In genomic region chr4:103039103-103039837, GRCm38 (mm10) we compare ENCODE assay signal across 21 mouse cellular contexts. TPM values are rescaled to one million over a fixed set of nuclear protein-coding genes. Genes with fewer than 3 reads are reported as not detected.
DNase-seq lines count a peak whose midpoint lies in the region.
"Had no signal": no experiment of that assay in that cellular context is flagged by ENCODE, and none has a peak within 500 bp of the region (broad histone marks: within the 10 kb centered on the region; RNA-seq: fewer than 3 reads in every experiment).

No protein-coding gene starts in this region.

- peak; percentile 73 for DNase-seq in thymus, postnatal 0 days (ENCODE audit: low spot score)
- no peak for DNase-seq in thymus, postnatal 4 days
- DNase-seq in CD8-positive naive resting alpha-beta T cell, adult 2 months (ENCODE audit: low read depth in 2 of 2, low spot score in 2 of 2), result peak; percentile 3 to 39
- peak; percentile 6 for DNase-seq in induced T-regulatory cell, adult 2 months (ENCODE audit: low read depth)
- peak; percentile 67 for DNase-seq in naive thymus-derived CD4-positive, alpha-beta T cell, adult 2 months (ENCODE audit: low read depth)
- no peak for DNase-seq in urinary bladder, postnatal 10 days (ENCODE audit: low spot score)
- no peak for DNase-seq in right cerebral cortex, adult 2 months (ENCODE audit: low spot score in 2 of 2)
- no peak for DNase-seq in urinary bladder, postnatal 25 days (ENCODE audit: low spot score)
- DNase-seq: adrenal gland, adult 8-10 months; cerebellum, adult 8-10 months; heart, postnatal 10 days; kidney, adult 18-20 months; lung, postnatal 4 days had no signal

RNA-seq across cellular contexts. Expression of gene Insl5, which starts 12.6 kb away (rescaled TPM):
- polyA plus RNA-seq in thymus, postnatal 0 days (2015; fragmentation: Nextera tagmentation; extraction: Ambion mirVana), result 13.6 and 17.9 TPM in 2 replicates
- polyA plus RNA-seq: C2C12; embryonic facial prominence, embryonic 15.5 days; forebrain, embryonic 14.5 days; gonadal fat pad, adult 2 months; kidney, postnatal 0 days; liver, embryonic 14.5 days; small intestine, adult 2 months; stomach, postnatal 0 days had no signal

Comparison
In these comparisons a context has a peak if more than half of its experiments do, and no peak if none do; other contexts are left out.
1. DNase-seq: peak in thymus, postnatal 0 days (single experiment), CD8-positive naive resting alpha-beta T cell, adult 2 months (2 of 2), induced T-regulatory cell, adult 2 months (single experiment) and naive thymus-derived CD4-positive, alpha-beta T cell, adult 2 months (single experiment); none in thymus, postnatal 4 days (single experiment), urinary bladder, postnatal 10 days (single experiment), right cerebral cortex, adult 2 months (0 of 2) and urinary bladder, postnatal 25 days (single experiment).